Mouse (Mus musculus): ENCODE measurements at regions not wholly inside any gene's neighbourhood (a gene's known extent, or its start where the extent isn't known, plus 50 kb on each side); places are given as distances from the start of the nearest gene placed in this dataset.

GRCm38 (mm10) chr3:21971731-21972130 lies 104.7 kb upstream of the Tbl1xr1 start:
- TF ChIP-seq EP300 (IDR thresholded peaks at IDR 0.05; ENCODE audit: low read depth): no peak
- TF ChIP-seq CTCF (IDR thresholded peaks at IDR 0.05; ENCODE audit: low read depth): no peak

Data from heart, postnatal 0 days (tissue).